Mouse (Mus musculus) embryonic fibroblast, embryonic 13.5 days (primary cell): ENCODE data around the gene Egfem1.

Experiments
- CTCF ChIP-seq: IDR thresholded peaks from 2 replicates; pipeline ENCODE4 v1.5.1; 2011; ENCODE audit warnings: mild to moderate bottlenecking, control low read depth, low read length, moderate library complexity, borderline replicate concordance; ENCODE audit not compliant: insufficient read depth
- POLR2A ChIP-seq: IDR thresholded peaks from 2 replicates; pipeline ENCODE4 v1.6.1; 2011; ENCODE audit warnings: low read depth, mild to moderate bottlenecking, control low read depth, low read length, moderate library complexity

DNA sequence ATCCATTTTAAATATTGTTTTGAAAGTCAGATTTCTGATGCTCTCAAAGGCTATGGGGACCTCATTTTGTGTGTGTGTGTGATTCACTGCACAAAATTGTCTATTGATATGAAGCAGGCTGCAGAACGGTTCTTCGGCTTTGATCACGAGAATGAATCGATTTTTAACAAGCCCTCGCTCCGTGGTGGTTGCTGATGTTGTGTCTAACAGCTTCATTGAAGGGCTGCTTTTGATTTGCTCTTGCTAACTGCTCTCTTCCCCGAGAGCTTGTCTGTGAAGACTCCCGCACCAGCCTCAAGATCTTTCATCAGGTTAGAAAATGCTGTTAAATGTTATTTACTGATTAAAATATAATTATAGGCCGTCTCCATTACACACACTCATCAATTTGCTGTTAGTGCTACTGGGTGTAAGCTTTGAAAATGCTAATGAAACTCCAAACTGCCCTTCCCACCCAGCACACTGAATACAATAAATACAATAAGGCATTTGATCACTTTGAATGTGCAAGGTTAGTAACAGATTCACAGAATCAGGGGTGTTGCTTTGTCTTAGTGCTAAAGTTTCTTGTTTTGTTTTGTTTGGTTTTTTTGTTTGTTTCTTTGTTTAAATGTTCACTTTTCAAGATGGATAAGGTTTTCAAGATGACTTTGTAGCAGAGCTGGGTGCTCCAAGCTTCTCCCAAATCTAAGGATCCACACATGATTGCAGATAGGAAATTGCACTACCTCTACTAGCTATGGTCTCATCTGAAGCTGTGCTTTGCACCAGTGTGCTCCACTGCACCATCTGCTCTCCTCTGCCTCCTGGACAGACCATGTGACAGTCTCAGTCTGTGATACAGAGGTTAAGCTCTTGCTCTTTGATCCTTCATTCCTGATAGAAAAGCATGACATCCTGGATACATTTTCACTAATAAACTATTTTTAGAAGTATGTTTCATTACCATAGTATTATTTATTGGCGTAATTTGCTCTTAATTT is 350.6 kb downstream of the Egfem1 start:
- no peak for TF ChIP-seq POLR2A
- TF ChIP-seq CTCF: no peak
